Mouse (Mus musculus): ENCODE data around the gene Gm42906.

- peak; percentile 79 for TF ChIP-seq CTCF (conservative IDR thresholded peaks at IDR 0.05; ENCODE audit: insufficient read depth, insufficient read length, low read depth, low read length)
- TF ChIP-seq POLR2A (IDR thresholded peaks at IDR 0.05; ENCODE audit: low read depth, low read length), result peak; percentile 85
These were observed 59.4 kb downstream of the Gm42906 start for GRCm38 (mm10) chr5:151368395-151369190.
